Mouse (Mus musculus): ENCODE data around the gene Lamb3. TPM values are rescaled to one million over a fixed set of nuclear protein-coding genes. Genes with fewer than 3 reads are reported as not detected.

Lamb3 gene
- polyA plus RNA-seq, 1 experiment from 2014 or later: not detected

DNA sequence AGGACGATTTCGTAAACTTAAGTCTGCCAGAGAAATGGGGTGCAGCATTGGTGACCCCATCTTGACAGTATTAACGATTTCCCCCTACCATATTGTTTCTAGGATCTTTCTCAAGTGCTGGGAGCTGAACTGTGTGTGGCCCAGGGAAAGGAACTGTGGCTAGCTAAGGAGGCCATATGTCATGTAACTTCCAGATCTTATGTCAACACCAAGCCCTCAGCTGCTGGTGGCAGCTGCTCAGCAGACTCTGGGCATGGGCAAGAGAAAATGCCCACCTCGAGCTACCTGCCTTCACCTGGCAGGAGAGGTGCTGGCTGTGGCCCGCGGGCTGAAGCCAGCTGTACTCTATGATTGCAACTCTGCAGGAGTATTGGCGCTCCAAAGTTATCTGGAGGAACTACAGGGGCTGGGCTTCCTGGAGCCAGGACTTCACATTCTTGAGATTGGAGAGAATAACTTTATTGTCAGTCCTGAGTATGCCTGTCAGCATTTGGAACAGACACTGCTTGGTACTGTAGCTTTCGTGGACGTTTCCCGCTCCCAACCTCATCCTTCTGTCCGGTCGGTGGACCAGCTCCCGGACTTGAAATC, 33.3 kb upstream of the Lamb3 start:
- Histone ChIP-seq H3K4me2 (peak overlapping the region; percentile 61), H3K4me1 (ENCODE audit: control insufficient read depth, insufficient read depth, low read length) (peaks cover 5% of the 10 kb centered on the region; the same call in 1 of the 2 replicates), H3K36me3 (ENCODE audit: control insufficient read depth, insufficient read depth, low read length) (no peaks in the 10 kb centered on the region), H3K4me3 (ENCODE audit: low read depth, low read length) (peak overlapping the region; percentile 60), H3K9ac (ENCODE audit: low read length) (peak overlapping the region; percentile 72), H3K9me3 (ENCODE audit: control insufficient read depth, low read length) (no peaks in the 10 kb centered on the region), H3K27ac (ENCODE audit: low read depth, low read length) (no peak overlapping the region), H3K27me3 (ENCODE audit: control insufficient read depth, insufficient read depth, low read length) (no peaks in the 10 kb centered on the region)
- DNase-seq (ENCODE audit: low spot score, missing footprints) (no peak), ATAC-seq (ENCODE audit: low FRiP score) (no peak)
- WGBS: 91% methylated on average over 13 of the region's 13 CpGs

DNA sequence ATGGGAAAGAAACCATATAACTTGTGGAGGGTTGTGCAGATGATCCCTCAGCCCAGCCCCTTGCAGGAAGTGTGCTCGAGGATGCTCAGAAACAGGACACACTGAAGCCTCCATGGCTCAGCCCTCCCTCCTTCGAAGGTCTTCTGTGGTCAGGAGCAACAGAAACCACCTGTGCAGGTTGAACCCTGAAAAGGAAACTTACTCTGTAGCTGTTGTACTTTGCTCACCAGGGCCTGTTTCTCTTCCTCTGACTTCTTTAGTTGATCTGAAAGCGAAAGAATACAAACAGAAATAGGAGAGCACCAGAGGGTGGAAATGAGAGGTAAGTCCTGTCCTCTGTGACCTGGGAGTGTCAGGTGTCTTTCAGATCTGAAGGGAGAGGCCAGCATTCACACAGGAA, 26.4 kb upstream of the Lamb3 start:
- Histone ChIP-seq H3K27me3 (ENCODE audit: control insufficient read depth, insufficient read depth, low read length) (no peaks in the 10 kb centered on the region), H3K9ac (ENCODE audit: low read length) (no peak overlapping the region), H3K4me3 (ENCODE audit: low read depth, low read length) (no peak overlapping the region), H3K36me3 (ENCODE audit: control insufficient read depth, insufficient read depth, low read length) (no peaks in the 10 kb centered on the region), H3K9me3 (ENCODE audit: control insufficient read depth, low read length) (no peaks in the 10 kb centered on the region), H3K4me2 (no peak overlapping the region), H3K4me1 (ENCODE audit: control insufficient read depth, insufficient read depth, low read length) (no peaks in the 10 kb centered on the region), H3K27ac (ENCODE audit: low read depth, low read length) (no peak overlapping the region)
- 83% methylated on average over 3 of the region's 3 CpGs for WGBS
- no peak for DNase-seq (ENCODE audit: low spot score, missing footprints)
- no peak for ATAC-seq (ENCODE audit: low FRiP score)

GRCm38 (mm10) chr1:193188257-193188656, 19.2 kb upstream of the Lamb3 start:
- H3K4me1 ChIP-seq (ENCODE audit: control insufficient read depth, insufficient read depth, low read length): peaks cover 7% of the 10 kb centered on the region
- H3K36me3 ChIP-seq (ENCODE audit: control insufficient read depth, insufficient read depth, low read length): no peaks in the 10 kb centered on the region
- H3K4me3 ChIP-seq (ENCODE audit: low read depth, low read length): no peak overlapping the region
- H3K27ac ChIP-seq (ENCODE audit: low read depth, low read length): no peak overlapping the region
- no peaks in the 10 kb centered on the region for H3K27me3 ChIP-seq (ENCODE audit: control insufficient read depth, insufficient read depth, low read length)
- whole genome bisulfite sequencing: 86% methylated on average over 6 of the region's 6 CpGs
- no peaks in the 10 kb centered on the region for H3K9me3 ChIP-seq (ENCODE audit: control insufficient read depth, low read length)
- no peak overlapping the region for H3K4me2 ChIP-seq
- ATAC-seq (ENCODE audit: low FRiP score): no peak
- DNase-seq (ENCODE audit: low spot score, missing footprints): no peak
- no peak overlapping the region for H3K9ac ChIP-seq (ENCODE audit: low read length)

DNA sequence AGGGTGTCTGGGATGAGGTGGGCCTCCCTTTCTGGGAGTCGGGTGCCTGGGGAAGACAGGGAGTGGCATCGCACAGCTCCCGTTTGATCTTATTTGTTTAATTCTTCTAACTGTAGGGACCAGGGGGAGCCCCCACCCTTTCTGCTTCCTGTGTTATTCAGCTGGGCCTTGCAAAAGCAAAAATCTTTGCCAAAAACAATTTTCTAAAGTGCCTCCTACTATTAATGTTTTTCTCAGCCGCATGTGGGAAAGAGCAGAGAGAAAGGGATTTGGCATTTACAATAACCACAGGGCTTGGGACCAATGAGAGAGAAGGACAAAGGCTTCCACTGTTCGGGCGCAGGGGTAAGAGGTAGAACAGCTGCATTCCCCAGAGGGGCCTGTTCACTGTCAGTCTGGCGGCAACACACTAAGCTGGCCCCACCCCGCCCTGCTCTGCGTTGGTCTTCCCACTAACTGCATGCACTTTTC, 18.3 kb upstream of the Lamb3 start:
- H3K4me2 ChIP-seq: no peak overlapping the region
- ATAC-seq (ENCODE audit: low FRiP score): peak; percentile 88
- no peak overlapping the region for H3K9ac ChIP-seq (ENCODE audit: low read length)
- no peaks in the 10 kb centered on the region for H3K9me3 ChIP-seq (ENCODE audit: control insufficient read depth, low read length)
- 34% methylated on average over 9 of the region's 9 CpGs for WGBS
- no peak overlapping the region for H3K27ac ChIP-seq (ENCODE audit: low read depth, low read length)
- no peaks in the 10 kb centered on the region for H3K27me3 ChIP-seq (ENCODE audit: control insufficient read depth, insufficient read depth, low read length)
- peak; percentile 89 for DNase-seq (ENCODE audit: low spot score, missing footprints)
- peaks cover 7% of the 10 kb centered on the region for H3K4me1 ChIP-seq (ENCODE audit: control insufficient read depth, insufficient read depth, low read length)
- no peak overlapping the region for H3K4me3 ChIP-seq (ENCODE audit: low read depth, low read length)
- no peaks in the 10 kb centered on the region for H3K36me3 ChIP-seq (ENCODE audit: control insufficient read depth, insufficient read depth, low read length)

GRCm38 (mm10) chr1:193189771-193190170, 17.7 kb upstream of the Lamb3 start:
- H3K9me3 ChIP-seq (ENCODE audit: control insufficient read depth, low read length): no peaks in the 10 kb centered on the region
- H3K9ac ChIP-seq (ENCODE audit: low read length): no peak overlapping the region
- no peak for ATAC-seq (ENCODE audit: low FRiP score)
- no peak overlapping the region for H3K4me2 ChIP-seq
- H3K4me1 ChIP-seq (ENCODE audit: control insufficient read depth, insufficient read depth, low read length): peaks cover 7% of the 10 kb centered on the region
- H3K27me3 ChIP-seq (ENCODE audit: control insufficient read depth, insufficient read depth, low read length): no peaks in the 10 kb centered on the region
- no peak overlapping the region for H3K4me3 ChIP-seq (ENCODE audit: low read depth, low read length)
- 62% methylated on average over 3 of the region's 3 CpGs for WGBS
- peak; percentile 75 for DNase-seq (ENCODE audit: low spot score, missing footprints)
- H3K27ac ChIP-seq (ENCODE audit: low read depth, low read length): no peak overlapping the region
- H3K36me3 ChIP-seq (ENCODE audit: control insufficient read depth, insufficient read depth, low read length): no peaks in the 10 kb centered on the region

DNA sequence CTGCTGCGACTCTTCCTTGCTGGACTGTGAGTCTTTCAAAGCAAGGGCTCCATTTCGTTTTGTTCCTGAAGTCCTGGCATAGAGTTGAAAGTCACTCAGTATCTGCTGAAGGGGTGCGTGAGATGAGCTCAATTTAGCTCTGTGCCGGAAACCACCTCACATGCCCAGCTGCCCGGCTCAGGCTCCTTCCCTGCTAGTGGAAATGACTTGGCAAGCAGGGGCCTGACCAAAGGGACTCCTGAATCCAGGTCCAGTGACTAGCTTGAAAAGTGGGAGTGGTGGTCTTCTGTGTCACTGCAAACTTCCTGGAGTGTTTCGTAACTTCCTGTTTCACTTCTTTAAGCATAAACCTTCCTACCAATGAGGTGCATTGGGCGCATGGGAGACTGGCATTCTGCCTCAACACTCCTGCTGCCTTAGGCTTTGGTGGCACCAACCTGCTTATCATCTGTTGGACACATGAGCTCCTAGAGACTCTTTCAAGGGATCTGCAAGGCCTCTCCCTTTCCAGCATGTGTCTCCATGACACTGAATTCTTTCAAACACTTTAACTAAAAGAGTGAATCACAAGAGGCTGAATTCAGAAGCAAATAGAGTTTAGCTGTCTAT, 15.7 kb upstream of the Lamb3 start:
- Histone ChIP-seq H3K27ac (ENCODE audit: low read depth, low read length) (no peak overlapping the region), H3K4me1 (ENCODE audit: control insufficient read depth, insufficient read depth, low read length) (peaks cover 7% of the 10 kb centered on the region), H3K9me3 (ENCODE audit: control insufficient read depth, low read length) (no peaks in the 10 kb centered on the region), H3K4me2 (no peak overlapping the region), H3K36me3 (ENCODE audit: control insufficient read depth, insufficient read depth, low read length) (no peaks in the 10 kb centered on the region), H3K9ac (ENCODE audit: low read length) (no peak overlapping the region), H3K4me3 (ENCODE audit: low read depth, low read length) (no peak overlapping the region), H3K27me3 (ENCODE audit: control insufficient read depth, insufficient read depth, low read length) (no peaks in the 10 kb centered on the region)
- ATAC-seq (ENCODE audit: low FRiP score) (no peak), DNase-seq (ENCODE audit: low spot score, missing footprints) (peak; percentile 57)
- WGBS: 89% methylated on average over 7 of the region's 7 CpGs

GRCm38 (mm10) chr1:193194416-193195140, 12.9 kb upstream of the Lamb3 start:
- WGBS: 85% methylated on average over 3 of the region's 3 CpGs
- Histone ChIP-seq H3K4me3 (ENCODE audit: low read depth, low read length) (no peak overlapping the region), H3K4me1 (ENCODE audit: control insufficient read depth, insufficient read depth, low read length) (no peaks in the 10 kb centered on the region), H3K36me3 (ENCODE audit: control insufficient read depth, insufficient read depth, low read length) (no peaks in the 10 kb centered on the region), H3K9me3 (ENCODE audit: control insufficient read depth, low read length) (no peaks in the 10 kb centered on the region), H3K27ac (ENCODE audit: low read depth, low read length) (no peak overlapping the region), H3K27me3 (ENCODE audit: control insufficient read depth, insufficient read depth, low read length) (no peaks in the 10 kb centered on the region), H3K4me2 (no peak overlapping the region), H3K9ac (ENCODE audit: low read length) (no peak overlapping the region)
- DNase-seq (ENCODE audit: low spot score, missing footprints) (peak; percentile 44), ATAC-seq (ENCODE audit: low FRiP score) (no peak)

- no peaks in the 10 kb centered on the region for H3K4me1 ChIP-seq (ENCODE audit: control insufficient read depth, insufficient read depth, low read length)
- H3K9ac ChIP-seq (ENCODE audit: low read length): no peak overlapping the region
- H3K27me3 ChIP-seq (ENCODE audit: control insufficient read depth, insufficient read depth, low read length): no peaks in the 10 kb centered on the region
- H3K27ac ChIP-seq (ENCODE audit: low read depth, low read length): no peak overlapping the region
- WGBS: 77% methylated on average over 3 of the region's 3 CpGs
- no peak overlapping the region for H3K4me3 ChIP-seq (ENCODE audit: low read depth, low read length)
- H3K9me3 ChIP-seq (ENCODE audit: control insufficient read depth, low read length): no peaks in the 10 kb centered on the region
- DNase-seq (ENCODE audit: low spot score, missing footprints): peak; percentile 26
- ATAC-seq (ENCODE audit: low FRiP score): no peak
- no peaks in the 10 kb centered on the region for H3K36me3 ChIP-seq (ENCODE audit: control insufficient read depth, insufficient read depth, low read length)
- no peak overlapping the region for H3K4me2 ChIP-seq
Observed at GRCm38 (mm10) chr1:193195169-193195810, 12.2 kb upstream of the Lamb3 start.
